Mouse (Mus musculus) liver, postnatal 0 days (tissue): ENCODE results near the gene Crhr2. TPM values are rescaled to one million over a fixed set of nuclear protein-coding genes. Genes with fewer than 3 reads are reported as not detected.
A peak's percentile ranks its signal among the peaks of the same experiment; 100 is the strongest.

Source experiments
- ATAC-seq: fragments of 200-750 bp; cut with Nextera tagmentation; 2 replicates; pipeline ENCODE4 v1.8.0; 2017; ENCODE audit warnings: mild to moderate bottlenecking, moderate library complexity
- DNase-seq: peaks from one replicate; pipeline ENCODE4 v3.0.0-alpha.2; 2016
- H3K27ac ChIP-seq: fragments of 300-500 bp; sonication (generic); 2 replicates; pipeline ENCODE4 v1.5.1; 2014; ENCODE audit warnings: antibody characterized with exemption, moderate library complexity, mild to moderate bottlenecking, low read depth
- H3K27me3 ChIP-seq: fragments of 300-500 bp; sonication (generic); 2 replicates; pipeline ENCODE4 v1.6.1; 2014; ENCODE audit warnings: low read length, control low read depth, mixed read lengths; ENCODE audit not compliant: insufficient read depth
- H3K36me3 ChIP-seq: fragments of 300-500 bp; sonication (generic); replicated peaks from 2 replicates; pipeline ENCODE4 v1.6.1; 2014; ENCODE audit warnings: mild to moderate bottlenecking, control low read depth, low read length, moderate library complexity, mixed read lengths; ENCODE audit not compliant: insufficient read depth
- H3K4me1 ChIP-seq: fragments of 300-500 bp; sonication (generic); 2 replicates; pipeline ENCODE4 v1.6.1; 2014; ENCODE audit warnings: antibody characterized with exemption, mild to moderate bottlenecking, control low read depth; ENCODE audit not compliant: insufficient read depth
- H3K4me2 ChIP-seq: fragments of 300-500 bp; sonication (generic); 2 replicates; pipeline ENCODE4 v1.6.1; 2014; ENCODE audit warnings: low read depth, mild to moderate bottlenecking, low read length, moderate library complexity, mixed read lengths
- H3K4me3 ChIP-seq: fragments of 300-500 bp; sonication (generic); 2 replicates; pipeline ENCODE4 v1.5.1; 2014; ENCODE audit warnings: low read depth, low read length
- H3K9ac ChIP-seq: fragments of 300-500 bp; sonication (generic); replicated peaks from 2 replicates; pipeline ENCODE4 v1.6.1; 2014; ENCODE audit warnings: mild to moderate bottlenecking, moderate library complexity
- H3K9me3 ChIP-seq: fragments of 300-500 bp; sonication (generic); 2 replicates; pipeline ENCODE4 v1.6.1; 2016; ENCODE audit warnings: mild to moderate bottlenecking, control low read depth, low read length, mixed read lengths
- CTCF ChIP-seq: sonication (generic); IDR thresholded peaks from 2 replicates; pipeline ENCODE4 v1.5.1; 2016; ENCODE audit warnings: antibody characterized with exemption, low read depth
- EP300 ChIP-seq: IDR thresholded peaks from 2 replicates; pipeline ENCODE4 v1.6.1; 2016; ENCODE audit warnings: antibody characterized with exemption, low read depth, mild to moderate bottlenecking
- WGBS: fragments of 180-500 bp; shearing (Covaris S2); extraction: QIAGEN DNeasy Blood & Tissue Kit; methylation state at CpG from one replicate; pipeline ENCODE4 v1.1.7; 2014; ENCODE audit not compliant: insufficient replicate concordance; 5-methylcytosine and 5-hydroxymethylcytosine counted together
- polyA plus RNA-seq: library from polyadenylated mRNA; unstranded; fragments of >200 nt; fragmentation: Nextera tagmentation; extraction: Ambion mirVana; gene quantifications from 2 replicates; pipeline ENCODE4 v1.2.1, GENCODE M21; 2015

Gene Crhr2
- polyA plus RNA-seq, 1 experiment from 2014 or later = not detected

GRCm38 (mm10) chr6:55173941-55174349 is 41.1 kb upstream of the Crhr2 start:
- no peak for ATAC-seq
- no peak overlapping the region for H3K27ac ChIP-seq
- H3K9ac ChIP-seq = no peak overlapping the region
- H3K36me3 ChIP-seq = no peaks in the 10 kb centered on the region
- WGBS = 58% methylated on average over 3 of the region's 3 CpGs
- no peak overlapping the region for H3K4me3 ChIP-seq
- TF ChIP-seq CTCF (no peak), EP300 (no peak)
- H3K9me3 ChIP-seq = no peaks in the 10 kb centered on the region
- no peak for DNase-seq
- H3K4me1 ChIP-seq = peaks cover 8% of the 10 kb centered on the region
- H3K27me3 ChIP-seq = no peaks in the 10 kb centered on the region
- no peak overlapping the region for H3K4me2 ChIP-seq

GRCm38 (mm10) chr6:55173171-55173570 is 40.4 kb upstream of the Crhr2 start:
- TF ChIP-seq EP300 (no peak), CTCF (no peak)
- Histone ChIP-seq H3K27ac (no peak overlapping the region), H3K4me1 (peaks cover 8% of the 10 kb centered on the region), H3K9me3 (no peaks in the 10 kb centered on the region), H3K9ac (no peak overlapping the region), H3K36me3 (no peaks in the 10 kb centered on the region), H3K27me3 (no peaks in the 10 kb centered on the region), H3K4me3 (no peak overlapping the region), H3K4me2 (no peak overlapping the region)
- 72% methylated on average over 10 of the region's 10 CpGs for WGBS
- ATAC-seq (no peak), DNase-seq (no peak)

DNA sequence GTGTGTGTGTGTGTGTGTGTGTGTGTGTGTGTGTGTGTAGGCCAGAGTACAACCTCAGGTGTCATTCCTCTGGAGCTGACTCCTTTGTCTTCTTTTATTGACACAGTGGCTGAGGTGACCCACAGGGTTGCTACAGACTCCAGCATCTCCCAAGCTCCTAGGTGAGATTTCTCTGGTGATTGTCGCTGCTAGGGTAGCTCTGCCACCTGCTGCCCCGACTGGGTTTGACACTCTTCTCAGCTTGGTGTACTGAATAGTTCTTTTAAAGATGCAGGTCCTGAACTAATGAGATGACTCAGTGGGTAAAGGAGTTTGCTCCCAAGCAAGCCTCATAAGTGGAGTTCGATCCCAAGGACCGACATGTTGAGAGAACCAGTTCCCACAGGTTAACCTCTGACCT is 38.8 kb upstream of the Crhr2 start:
- H3K36me3 ChIP-seq = no peaks in the 10 kb centered on the region
- no peak overlapping the region for H3K9ac ChIP-seq
- ATAC-seq (no peak), DNase-seq (no peak)
- TF ChIP-seq EP300 (no peak), CTCF (peak; percentile 21)
- H3K27ac ChIP-seq = no peak overlapping the region
- no peak overlapping the region for H3K4me2 ChIP-seq
- H3K27me3 ChIP-seq = no peaks in the 10 kb centered on the region
- H3K4me1 ChIP-seq = peaks cover 7% of the 10 kb centered on the region
- no peak overlapping the region for H3K4me3 ChIP-seq
- H3K9me3 ChIP-seq = no peaks in the 10 kb centered on the region
- 51% methylated on average over 4 of the region's 4 CpGs for WGBS

GRCm38 (mm10) chr6:55169818-55170217 is 37.0 kb upstream of the Crhr2 start:
- Histone ChIP-seq H3K27me3 (no peaks in the 10 kb centered on the region), H3K9ac (no peak overlapping the region), H3K4me2 (no peak overlapping the region), H3K9me3 (no peaks in the 10 kb centered on the region), H3K27ac (no peak overlapping the region), H3K4me3 (no peak overlapping the region), H3K4me1 (0 out of 2 replicates have a peak, but pooled peaks cover 1% of the 10 kb centered on the region), H3K36me3 (no peaks in the 10 kb centered on the region)
- DNase-seq (no peak), ATAC-seq (no peak)
- TF ChIP-seq EP300 (no peak), CTCF (no peak)
- WGBS = 69% methylated on average over 5 of the region's 5 CpGs

DNA sequence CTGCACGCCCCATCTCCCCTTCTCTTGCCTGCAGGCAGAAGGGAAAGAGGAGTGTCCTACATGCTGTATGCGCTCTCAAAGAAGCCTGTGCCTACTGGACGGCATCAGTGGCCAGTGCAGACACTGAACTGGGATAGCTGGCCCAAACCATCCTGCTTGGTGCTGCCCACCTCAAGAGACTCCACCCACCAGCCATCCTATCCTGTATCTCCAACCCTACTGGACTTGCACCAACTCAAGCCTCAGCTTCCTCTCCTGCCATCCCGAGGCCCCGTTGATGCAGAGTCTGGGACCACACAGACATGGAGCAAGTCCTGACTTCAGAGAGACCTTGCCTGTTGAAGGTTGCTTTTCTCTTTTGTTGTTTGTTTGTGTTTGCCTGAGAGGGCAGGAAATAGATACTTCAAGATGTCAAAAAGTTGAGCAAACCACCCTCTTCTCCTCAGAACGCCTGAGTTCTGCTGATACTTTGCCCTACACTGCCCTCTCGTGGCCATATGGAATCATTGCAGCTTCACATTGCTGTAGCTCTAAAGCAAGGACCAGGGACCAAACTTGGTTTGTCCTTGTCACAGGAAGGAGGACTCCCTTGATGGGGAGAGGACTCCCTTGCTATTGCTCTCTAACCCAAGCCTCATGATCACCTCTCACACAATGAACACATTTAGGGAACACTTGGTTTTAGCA is 34.1 kb upstream of the Crhr2 start:
- TF ChIP-seq EP300 (no peak), CTCF (peak; percentile 97)
- no peak overlapping the region for H3K4me3 ChIP-seq
- H3K9me3 ChIP-seq = no peaks in the 10 kb centered on the region
- DNase-seq (peak; percentile 67), ATAC-seq (0 out of 2 replicates have a peak, but pooled peaks have one; percentile 31)
- WGBS = 45% methylated on average over 7 of the region's 7 CpGs
- H3K36me3 ChIP-seq = no peaks in the 10 kb centered on the region
- no peak overlapping the region for H3K27ac ChIP-seq
- H3K4me2 ChIP-seq = no peak overlapping the region
- no peaks in the 10 kb centered on the region for H3K27me3 ChIP-seq
- H3K9ac ChIP-seq = no peak overlapping the region
- no peaks in the 10 kb centered on the region for H3K4me1 ChIP-seq

DNA sequence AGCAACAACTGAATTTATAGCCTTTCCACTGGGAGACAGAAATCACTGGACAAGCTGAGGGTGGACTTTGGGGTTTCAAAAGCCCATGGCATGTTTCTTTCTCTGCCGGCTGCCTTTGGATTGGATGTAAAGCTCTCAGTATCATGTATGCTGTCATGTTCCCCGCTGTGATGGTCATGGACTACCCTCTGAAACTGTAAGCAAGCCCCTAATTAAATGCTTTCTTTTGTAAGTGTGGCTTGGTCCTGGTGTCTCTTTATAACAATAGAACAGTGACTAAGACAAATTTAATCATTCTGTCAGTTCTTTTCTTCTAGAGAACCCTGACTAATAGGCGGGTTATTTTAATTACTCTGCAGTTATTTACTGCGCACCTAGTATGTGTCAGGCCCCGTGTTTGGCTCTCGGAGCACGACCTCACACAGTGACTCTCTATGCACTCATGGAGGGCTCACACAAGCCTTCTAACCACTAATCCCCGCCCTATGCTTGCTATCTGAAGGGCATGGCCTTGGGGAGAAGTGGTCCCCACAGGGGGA is 30.3 kb upstream of the Crhr2 start:
- Histone ChIP-seq H3K4me1 (no peaks in the 10 kb centered on the region), H3K27me3 (no peaks in the 10 kb centered on the region), H3K36me3 (no peaks in the 10 kb centered on the region), H3K4me3 (no peak overlapping the region), H3K9me3 (no peaks in the 10 kb centered on the region), H3K27ac (no peak overlapping the region), H3K4me2 (no peak overlapping the region), H3K9ac (no peak overlapping the region)
- 73% methylated on average over 8 of the region's 8 CpGs for WGBS
- no peak for TF ChIP-seq EP300
- TF ChIP-seq CTCF = no peak
- no peak for DNase-seq
- no peak for ATAC-seq
